Mouse (Mus musculus) limb, embryonic 11.5 days (tissue): ENCODE measurements around the gene Cbln3. TPM values are rescaled to one million over a fixed set of nuclear protein-coding genes. Genes with fewer than 3 reads are reported as not detected.
A peak's percentile ranks its signal among the peaks of the same experiment; 100 is the strongest.

Source experiments
- ATAC-seq: fragments of 200-750 bp; cut with Nextera tagmentation; 2 replicates; pipeline ENCODE4 v1.8.0; 2017; ENCODE audit warnings: low read depth; ENCODE audit not compliant: insufficient number of reproducible peaks, low FRiP score, low TSS enrichment
- DNase-seq: peaks from one replicate; pipeline ENCODE4 v3.0.0-alpha.2; 2015; ENCODE audit warnings: low spot score
- H3K27ac ChIP-seq: fragments of 300-500 bp; sonication (generic); replicated peaks from 2 replicates; pipeline ENCODE4 v1.5.1; 2014; ENCODE audit warnings: low read depth, mild to moderate bottlenecking, low read length
- H3K27me3 ChIP-seq: fragments of 300-500 bp; sonication (generic); 2 replicates; pipeline ENCODE4 v1.6.1; 2014; ENCODE audit warnings: mild to moderate bottlenecking, low read length, mixed read lengths; ENCODE audit not compliant: control insufficient read depth, insufficient read depth
- H3K36me3 ChIP-seq: fragments of 300-500 bp; sonication (generic); 2 replicates; pipeline ENCODE4 v1.6.1; 2014; ENCODE audit warnings: mild to moderate bottlenecking, low read length, moderate library complexity, mixed read lengths; ENCODE audit not compliant: control insufficient read depth, insufficient read depth
- H3K4me1 ChIP-seq: fragments of 300-500 bp; sonication (generic); 2 replicates; pipeline ENCODE4 v1.6.1; 2014; ENCODE audit warnings: low read length, mixed read lengths; ENCODE audit not compliant: control insufficient read depth, insufficient read depth
- H3K4me2 ChIP-seq: fragments of 300-500 bp; sonication (generic); 2 replicates; pipeline ENCODE4 v1.6.1; 2014; ENCODE audit warnings: low read depth, mild to moderate bottlenecking, moderate library complexity; ENCODE audit not compliant: severe bottlenecking
- H3K4me3 ChIP-seq: fragments of 300-500 bp; sonication (generic); 2 replicates; pipeline ENCODE4 v1.5.1; 2014; ENCODE audit warnings: low read depth, low read length
- H3K9ac ChIP-seq: fragments of 300-500 bp; sonication (generic); 2 replicates; pipeline ENCODE4 v1.6.1; 2014; ENCODE audit warnings: mild to moderate bottlenecking, low read length
- H3K9me3 ChIP-seq: fragments of 300-500 bp; sonication (generic); 2 replicates; pipeline ENCODE4 v1.6.1; 2016; ENCODE audit warnings: low read length; ENCODE audit not compliant: control insufficient read depth
- WGBS: fragments of 180-500 bp; shearing (Covaris S2); extraction: QIAGEN DNeasy Blood & Tissue Kit; methylation state at CpG from one replicate; pipeline ENCODE4 v1.1.7; 2014; 5-methylcytosine and 5-hydroxymethylcytosine counted together
- polyA plus RNA-seq: library from polyadenylated mRNA; unstranded; fragments of >200 nt; fragmentation: Nextera tagmentation; extraction: Ambion mirVana; gene quantifications from 2 replicates; pipeline ENCODE4 v1.2.1, GENCODE M21; 2014

Gene Cbln3
- polyA plus RNA-seq, 1 experiment from 2014 or later: 0.27 TPM

- Histone ChIP-seq H3K4me1 (peaks cover 10% of the 10 kb centered on the region), H3K4me2 (no peak overlapping the region), H3K4me3 (no peak overlapping the region), H3K36me3 (peaks cover 20% of the 10 kb centered on the region), H3K9ac (no peak overlapping the region), H3K27me3 (no peaks in the 10 kb centered on the region), H3K27ac (no peak overlapping the region; the same call in 1 of the 2 replicates), H3K9me3 (no peaks in the 10 kb centered on the region)
- DNase-seq (no peak), ATAC-seq (no peak)
- 93% methylated on average over 10 of the region's 10 CpGs for WGBS
These were observed 21.2 kb downstream of the Cbln3 start for GRCm38 (mm10) chr14:55862970-55863369.

- Histone ChIP-seq H3K4me2 (no peak overlapping the region), H3K4me3 (no peak overlapping the region), H3K27ac (no peak overlapping the region), H3K36me3 (peaks cover 17% of the 10 kb centered on the region), H3K9ac (no peak overlapping the region), H3K4me1 (peaks cover 13% of the 10 kb centered on the region), H3K9me3 (no peaks in the 10 kb centered on the region), H3K27me3 (no peaks in the 10 kb centered on the region)
- WGBS: 64% methylated on average over 6 of the region's 6 CpGs
- DNase-seq (no peak), ATAC-seq (no peak)
These were observed 22.0 kb downstream of the Cbln3 start for GRCm38 (mm10) chr14:55862186-55862585.

GRCm38 (mm10) chr14:55857588-55857987 is 26.6 kb downstream of the Cbln3 start:
- no peaks in the 10 kb centered on the region; the same call in 1 of the 2 replicates for H3K36me3 ChIP-seq
- H3K9ac ChIP-seq: no peak overlapping the region
- H3K27me3 ChIP-seq: no peaks in the 10 kb centered on the region
- H3K9me3 ChIP-seq: no peaks in the 10 kb centered on the region
- peak overlapping the region; percentile 21; the same call in 1 of the 2 replicates for H3K4me2 ChIP-seq
- H3K4me3 ChIP-seq: no peak overlapping the region
- DNase-seq (no peak), ATAC-seq (no peak)
- 55% methylated on average over 4 of the region's 4 CpGs for WGBS
- H3K4me1 ChIP-seq: peaks cover 23% of the 10 kb centered on the region
- no peak overlapping the region for H3K27ac ChIP-seq

GRCm38 (mm10) chr14:55855101-55855561 is 29.1 kb downstream of the Cbln3 start:
- Histone ChIP-seq H3K4me3 (peak overlapping the region; percentile 68), H3K4me1 (peaks cover 31% of the 10 kb centered on the region), H3K27me3 (no peaks in the 10 kb centered on the region), H3K9me3 (no peaks in the 10 kb centered on the region), H3K4me2 (peak overlapping the region; percentile 80), H3K27ac (peak overlapping the region; percentile 99), H3K9ac (peak overlapping the region; percentile 90), H3K36me3 (no peaks in the 10 kb centered on the region; the same call in 1 of the 2 replicates)
- no peak for ATAC-seq
- 1% methylated on average over 4 of the region's 4 CpGs for WGBS
- peak; percentile 75 for DNase-seq

- Histone ChIP-seq H3K4me1 (peaks cover 31% of the 10 kb centered on the region), H3K36me3 (no peaks in the 10 kb centered on the region; the same call in 1 of the 2 replicates), H3K27me3 (no peaks in the 10 kb centered on the region), H3K9me3 (no peaks in the 10 kb centered on the region), H3K9ac (peak overlapping the region; percentile 90), H3K27ac (peak overlapping the region; percentile 99), H3K4me3 (peak overlapping the region; percentile 68), H3K4me2 (peak overlapping the region; percentile 80)
- ATAC-seq (no peak), DNase-seq (no peak)
- WGBS: 0% methylated on average over 9 of the region's 9 CpGs
These were observed 29.6 kb downstream of the Cbln3 start for GRCm38 (mm10) chr14:55854406-55855100.

DNA sequence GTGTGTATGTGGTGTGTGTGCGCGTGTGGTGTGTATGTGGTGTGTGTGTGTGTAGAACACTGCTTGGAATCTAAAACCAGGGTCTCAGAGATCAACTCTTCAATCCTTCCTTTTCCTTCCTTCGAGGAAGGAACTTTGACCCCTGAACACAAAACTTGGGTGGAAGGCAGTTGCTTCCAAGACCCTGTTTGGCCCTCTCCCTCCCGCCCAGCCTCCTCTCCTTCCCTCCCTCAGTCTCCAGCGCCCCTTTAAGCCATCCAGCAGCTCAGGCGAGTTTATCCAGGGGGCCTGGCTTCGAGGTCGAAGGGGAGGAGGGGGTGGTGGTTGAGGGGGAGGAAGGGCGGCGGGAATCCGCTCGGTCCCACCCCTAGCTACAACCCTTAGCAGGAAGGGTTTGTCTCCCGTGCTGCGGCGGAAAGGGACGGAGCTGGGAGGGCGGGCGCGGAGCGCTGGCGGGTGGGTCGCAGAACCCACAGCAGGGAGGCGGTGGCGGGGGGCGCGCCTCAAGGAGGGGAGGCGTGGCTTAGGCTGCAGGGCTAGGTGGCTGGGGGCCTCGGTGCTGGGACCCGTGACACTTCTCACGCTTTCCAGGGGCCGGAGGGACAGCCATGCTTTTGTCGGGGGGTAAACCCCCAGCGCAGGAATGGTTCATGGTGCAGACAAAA is 30.4 kb downstream of the Cbln3 start, which contains the start of gene Nynrin:
Nynrin (plus strand) TSS at position 390 of the 665 bp plus-strand sequence.
- H3K4me1 ChIP-seq: peaks cover 31% of the 10 kb centered on the region
- DNase-seq: peak; percentile 90
- under 1% methylated on average over 32 of the region's 33 CpGs for WGBS

GRCm38 (mm10) chr14:55852646-55853551 is 31.3 kb downstream of the Cbln3 start:
- peak overlapping the region; percentile 99 for H3K27ac ChIP-seq
- no peaks in the 10 kb centered on the region for H3K27me3 ChIP-seq
- peak overlapping the region; percentile 80 for H3K4me2 ChIP-seq
- ATAC-seq (peak; percentile 90), DNase-seq (peak; percentile 84)
- peak overlapping the region; percentile 68 for H3K4me3 ChIP-seq
- H3K36me3 ChIP-seq: no peaks in the 10 kb centered on the region
- H3K4me1 ChIP-seq: peaks cover 31% of the 10 kb centered on the region
- H3K9ac ChIP-seq: peak overlapping the region; percentile 90
- no peaks in the 10 kb centered on the region for H3K9me3 ChIP-seq
- under 1% methylated on average over 11 of the region's 11 CpGs for WGBS

More for the DNA sequence above, 30.4 kb downstream of the Cbln3 start, which contains the start of gene Nynrin:
- H3K9me3 ChIP-seq: no peaks in the 10 kb centered on the region
- peak within 1 kb of the TSS; percentile 68 for H3K4me3 ChIP-seq
- H3K4me2 ChIP-seq: peak within 1 kb of the TSS; percentile 80
- ATAC-seq: peak; percentile 91
- peak within 1 kb of the TSS; percentile 90 for H3K9ac ChIP-seq
- H3K27ac ChIP-seq: peak within 1 kb of the TSS; percentile 99
- H3K27me3 ChIP-seq: no peaks in the 10 kb centered on the region
- no peaks in the 10 kb centered on the region; the same call in 1 of the 2 replicates for H3K36me3 ChIP-seq

DNA sequence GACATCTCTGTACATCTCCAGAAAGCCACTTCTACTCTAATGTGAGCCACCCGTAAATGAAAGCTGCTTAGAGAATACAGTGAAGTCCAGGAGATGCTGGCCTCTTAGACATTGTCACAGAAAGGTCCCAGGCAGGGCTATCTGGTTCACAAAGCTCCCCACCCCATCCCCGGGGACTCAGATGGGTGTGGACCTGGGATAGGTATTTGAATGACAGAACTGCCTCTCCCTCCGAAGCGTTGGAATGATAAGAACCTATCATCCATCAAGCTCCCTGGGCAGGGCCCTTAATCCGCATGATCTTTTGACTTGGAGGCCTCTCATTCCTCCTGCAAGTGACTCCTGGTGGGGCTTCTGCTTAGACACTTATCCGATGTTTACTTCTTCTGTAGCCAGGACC is 33.3 kb downstream of the Cbln3 start:
- Histone ChIP-seq H3K4me2 (no peak overlapping the region), H3K27ac (no peak overlapping the region), H3K4me3 (no peak overlapping the region), H3K36me3 (no peaks in the 10 kb centered on the region), H3K9me3 (no peaks in the 10 kb centered on the region), H3K27me3 (no peaks in the 10 kb centered on the region), H3K9ac (no peak overlapping the region), H3K4me1 (peaks cover 17% of the 10 kb centered on the region)
- 66% methylated on average over 6 of the region's 6 CpGs for WGBS
- DNase-seq: no peak
- ATAC-seq: no peak
